Mouse (Mus musculus) limb, embryonic 15.5 days (tissue): ENCODE measurements at regions not wholly inside any gene's neighbourhood (a gene's known extent, or its start where the extent isn't known, plus 50 kb on each side); places are given as distances from the start of the nearest gene placed in this dataset.

ENCODE experiments used
- ATAC-seq: fragments of 200-750 bp; cut with Nextera tagmentation; 2 replicates; pipeline ENCODE4 v1.8.0; 2017; ENCODE audit warnings: low read depth, moderate TSS enrichment; ENCODE audit not compliant: insufficient number of reproducible peaks, low FRiP score, low TSS enrichment
- H3K27ac ChIP-seq: fragments of 300-500 bp; sonication (generic); 2 replicates; pipeline ENCODE4 v1.5.1; 2015; ENCODE audit warnings: moderate library complexity, mild to moderate bottlenecking, inconsistent platforms
- H3K27me3 ChIP-seq: fragments of 300-500 bp; sonication (generic); 2 replicates; pipeline ENCODE4 v1.6.1; 2015; ENCODE audit warnings: inconsistent platforms
- H3K36me3 ChIP-seq: fragments of 300-500 bp; sonication (generic); 2 replicates; pipeline ENCODE4 v1.6.1; 2015; ENCODE audit warnings: inconsistent platforms
- H3K4me1 ChIP-seq: fragments of 300-500 bp; sonication (generic); 2 replicates; pipeline ENCODE4 v1.6.1; 2015; ENCODE audit warnings: inconsistent platforms
- H3K4me2 ChIP-seq: fragments of 300-500 bp; sonication (generic); 2 replicates; pipeline ENCODE4 v1.6.1; 2015; ENCODE audit warnings: mild to moderate bottlenecking, inconsistent platforms
- H3K4me3 ChIP-seq: fragments of 300-500 bp; sonication (generic); 2 replicates; pipeline ENCODE4 v1.5.1; 2015; ENCODE audit warnings: mild to moderate bottlenecking, inconsistent platforms
- H3K9ac ChIP-seq: fragments of 300-500 bp; sonication (generic); 2 replicates; pipeline ENCODE4 v1.6.1; 2015; ENCODE audit warnings: inconsistent platforms
- H3K9me3 ChIP-seq: fragments of 300-500 bp; sonication (generic); 2 replicates; pipeline ENCODE4 v1.6.1; 2016; ENCODE audit warnings: inconsistent platforms
- WGBS: fragments of 180-500 bp; shearing (Covaris S2); methylation state at CpG from one replicate; pipeline ENCODE4 v1.1.7; 2015; 5-methylcytosine and 5-hydroxymethylcytosine counted together

DNA sequence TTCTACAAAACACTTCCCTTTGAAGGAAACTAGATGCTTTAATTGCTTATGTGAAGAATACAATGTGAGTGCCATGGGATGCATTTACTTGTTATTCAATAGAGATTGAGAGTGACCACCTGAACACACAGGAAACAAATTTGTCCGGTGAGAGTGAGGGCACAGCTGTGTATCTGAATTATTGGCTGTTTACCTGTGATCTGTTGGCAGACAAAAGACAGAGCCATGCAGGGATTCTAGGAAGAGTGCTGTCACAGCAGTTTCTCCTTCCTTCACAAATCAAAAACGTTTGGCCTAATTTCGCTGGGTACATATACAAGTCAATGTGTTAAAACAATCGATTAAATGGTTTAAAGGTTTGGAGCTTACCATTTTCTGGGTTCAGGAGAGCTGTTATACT is 202.9 kb upstream of the Tyrp1 start:
- Histone ChIP-seq H3K27ac (no peak overlapping the region), H3K4me1 (no peaks in the 10 kb centered on the region), H3K36me3 (no peaks in the 10 kb centered on the region), H3K4me2 (no peak overlapping the region), H3K4me3 (no peak overlapping the region), H3K9me3 (no peaks in the 10 kb centered on the region), H3K9ac (no peak overlapping the region), H3K27me3 (no peaks in the 10 kb centered on the region)
- WGBS, result 57% methylated on average over 4 of the region's 4 CpGs
- ATAC-seq, result no peak

DNA sequence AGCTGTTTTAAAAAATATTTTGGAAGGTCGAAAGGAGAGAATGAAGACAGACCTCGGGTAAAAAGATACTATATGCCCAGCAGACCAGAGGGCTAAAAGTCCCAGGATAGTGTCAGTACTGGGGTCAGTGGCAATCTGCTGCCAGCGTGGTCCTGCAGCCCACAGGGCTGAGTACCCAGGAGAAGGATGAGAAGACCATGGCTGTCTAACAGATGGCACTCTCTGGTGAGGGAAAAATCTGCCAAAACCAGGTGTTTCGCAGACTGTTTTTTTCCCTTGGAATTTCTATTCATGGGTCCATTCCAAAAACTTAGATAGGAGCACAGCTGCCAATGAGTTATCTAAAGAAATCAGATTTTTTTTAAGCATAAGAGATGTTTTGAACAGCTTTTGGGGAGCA is 202.5 kb upstream of the Tyrp1 start:
- no peaks in the 10 kb centered on the region for H3K27me3 ChIP-seq
- no peaks in the 10 kb centered on the region for H3K4me1 ChIP-seq
- H3K9me3 ChIP-seq, result no peaks in the 10 kb centered on the region
- H3K4me3 ChIP-seq, result no peak overlapping the region
- 68% methylated on average over 4 of the region's 4 CpGs for WGBS
- H3K36me3 ChIP-seq, result no peaks in the 10 kb centered on the region
- H3K9ac ChIP-seq, result no peak overlapping the region
- no peak overlapping the region for H3K4me2 ChIP-seq
- H3K27ac ChIP-seq, result no peak overlapping the region
- ATAC-seq, result no peak

DNA sequence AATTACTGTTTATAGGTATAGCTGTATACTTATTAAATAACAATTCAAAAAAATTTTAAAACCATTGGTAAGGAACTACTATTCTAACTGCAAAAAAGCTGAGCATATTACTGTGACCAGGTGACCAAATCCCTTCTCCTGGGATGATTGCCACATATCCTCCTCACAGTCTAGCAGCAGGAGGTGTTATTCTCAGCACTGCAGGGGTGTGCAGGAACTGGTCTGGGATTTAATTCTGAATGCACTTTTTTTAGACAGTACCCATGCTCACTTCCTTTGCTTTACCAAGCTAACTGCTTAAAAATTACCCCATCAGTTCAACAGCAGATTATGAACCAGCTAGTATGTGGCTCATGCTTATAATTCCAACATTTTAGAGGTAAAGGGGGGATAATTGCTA is 195.5 kb upstream of the Tyrp1 start:
- Histone ChIP-seq H3K27me3 (no peaks in the 10 kb centered on the region), H3K36me3 (no peaks in the 10 kb centered on the region), H3K9me3 (no peaks in the 10 kb centered on the region), H3K4me3 (no peak overlapping the region), H3K9ac (no peak overlapping the region), H3K4me1 (no peaks in the 10 kb centered on the region), H3K27ac (no peak overlapping the region), H3K4me2 (no peak overlapping the region)
- ATAC-seq, result no peak
